Mouse (Mus musculus): ENCODE data around the gene Padi2.

DNA sequence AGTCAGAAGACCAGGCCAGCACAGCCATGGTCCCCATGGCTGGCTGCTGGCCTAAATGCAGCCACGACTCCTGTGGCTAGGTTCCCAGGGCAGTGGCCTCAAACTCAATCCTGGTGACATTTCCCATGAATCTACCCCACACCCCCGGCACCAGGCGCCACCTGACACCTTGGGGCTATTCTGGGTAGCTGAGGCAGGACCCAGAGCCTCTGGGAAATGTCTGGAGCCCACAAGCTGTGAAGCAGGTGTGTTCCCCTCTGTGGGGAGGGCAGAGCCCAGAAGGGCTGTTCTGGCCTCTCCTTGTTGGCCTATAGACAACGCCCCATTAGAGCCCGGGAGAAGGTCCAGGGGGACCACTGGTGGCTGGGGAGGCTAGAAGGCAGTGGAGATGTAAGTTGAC lies 16.4 kb downstream of the Padi2 start:
- TF ChIP-seq CTCF (IDR thresholded peaks at IDR 0.05; ENCODE audit: borderline replicate concordance, control insufficient read depth, extremely low read depth, insufficient read depth, low read length, poor library complexity) (no peak), POLR2A (IDR thresholded peaks at IDR 0.05; ENCODE audit: control insufficient read depth, extremely low read depth, insufficient read depth, low read length, poor library complexity) (no peak)
